Mouse (Mus musculus) stomach, embryonic 14.5 days (tissue): ENCODE results near the gene Tia1. TPM values are rescaled to one million over a fixed set of nuclear protein-coding genes. Genes with fewer than 3 reads are reported as not detected.

Experiments used
- ATAC-seq: fragments of 200-750 bp; cut with Nextera tagmentation; 2 replicates; pipeline ENCODE4 v1.8.0; 2017; ENCODE audit warnings: low read depth, moderate TSS enrichment; ENCODE audit not compliant: insufficient number of reproducible peaks, insufficient read depth, low FRiP score
- H3K27ac ChIP-seq: fragments of 300-500 bp; sonication (generic); 2 replicates; pipeline ENCODE4 v1.5.1; 2014; ENCODE audit warnings: mild to moderate bottlenecking, low read length, moderate library complexity, mixed read lengths
- H3K27me3 ChIP-seq: fragments of 300-500 bp; sonication (generic); 2 replicates; pipeline ENCODE4 v1.6.1; 2014; ENCODE audit warnings: low read length, control low read depth, mixed read lengths; ENCODE audit not compliant: control insufficient read depth, insufficient read depth
- H3K36me3 ChIP-seq: fragments of 300-500 bp; sonication (generic); 2 replicates; pipeline ENCODE4 v1.6.1; 2014; ENCODE audit warnings: mild to moderate bottlenecking, control low read depth, low read length, moderate library complexity, mixed read lengths; ENCODE audit not compliant: control insufficient read depth, insufficient read depth
- H3K4me1 ChIP-seq: fragments of 300-500 bp; sonication (generic); 2 replicates; pipeline ENCODE4 v1.6.1; 2014; ENCODE audit warnings: low read length, control low read depth, mixed read lengths; ENCODE audit not compliant: control insufficient read depth, insufficient read depth
- H3K4me2 ChIP-seq: fragments of 300-500 bp; sonication (generic); replicated peaks from 2 replicates; pipeline ENCODE4 v1.6.1; 2014; ENCODE audit warnings: low read depth, low read length, control low read depth
- H3K4me3 ChIP-seq: fragments of 300-500 bp; sonication (generic); 2 replicates; pipeline ENCODE4 v1.5.1; 2014; ENCODE audit warnings: low read depth, low read length, control low read depth
- H3K9ac ChIP-seq: fragments of 300-500 bp; sonication (generic); replicated peaks from 2 replicates; pipeline ENCODE4 v1.6.1; 2014; ENCODE audit warnings: low read depth, mild to moderate bottlenecking, control low read depth, low read length, moderate library complexity, mixed read lengths
- H3K9me3 ChIP-seq: fragments of 300-500 bp; sonication (generic); 2 replicates; pipeline ENCODE4 v1.6.1; 2016; ENCODE audit warnings: low read depth, low read length, control low read depth; ENCODE audit not compliant: control insufficient read depth
- WGBS: fragments of 180-500 bp; shearing (Covaris S2); extraction: QIAGEN DNeasy Blood & Tissue Kit; methylation state at CpG from one replicate; pipeline ENCODE4 v1.1.7; 2014; 5-methylcytosine and 5-hydroxymethylcytosine counted together
- polyA plus RNA-seq: library from polyadenylated mRNA; unstranded; fragments of >200 nt; fragmentation: Nextera tagmentation; extraction: Ambion mirVana; gene quantifications from 2 replicates; pipeline ENCODE4 v1.2.1, GENCODE M21; 2014

The Tia1 gene
- polyA plus RNA-seq, 1 experiment from 2014 or later = 245 TPM

DNA sequence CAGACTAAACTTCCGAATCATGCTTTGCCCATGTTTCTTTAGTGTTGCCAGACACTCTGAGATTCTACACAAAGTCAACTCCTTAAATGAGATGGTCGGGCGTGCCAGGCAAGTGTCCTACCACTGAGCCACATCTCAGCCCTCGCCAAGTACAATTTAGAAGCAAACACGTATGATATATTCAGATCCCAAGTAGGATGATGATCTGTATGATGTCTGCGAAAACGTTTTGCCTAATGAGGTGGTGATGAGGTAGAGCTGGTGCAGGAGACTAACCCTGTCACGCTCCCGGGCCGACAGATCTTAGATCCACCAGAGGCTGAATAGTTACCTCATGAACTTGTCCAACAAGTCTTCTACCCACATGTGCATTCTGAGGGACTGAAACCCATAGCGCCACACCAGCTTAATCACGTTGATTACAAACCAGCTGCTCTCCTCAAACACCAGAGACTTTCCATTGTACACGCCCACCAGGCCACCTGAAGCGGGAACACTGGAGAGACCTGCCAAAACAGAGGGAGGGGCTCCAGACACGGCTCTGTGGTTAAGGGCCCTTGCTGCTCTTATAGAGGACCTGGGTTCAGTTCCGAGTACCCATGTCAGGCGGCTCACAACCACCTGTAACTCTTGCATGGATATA, 9.8 kb upstream of the Tia1 start:
- ATAC-seq = no peak
- H3K4me1 ChIP-seq = peaks cover 20% of the 10 kb centered on the region; the same call in 1 of the 2 replicates
- H3K9ac ChIP-seq = no peak overlapping the region
- H3K27me3 ChIP-seq = no peaks in the 10 kb centered on the region
- peaks cover 31% of the 10 kb centered on the region for H3K36me3 ChIP-seq
- H3K4me3 ChIP-seq = no peak overlapping the region
- no peaks in the 10 kb centered on the region for H3K9me3 ChIP-seq
- 81% methylated on average over 17 of the region's 17 CpGs for WGBS
- H3K4me2 ChIP-seq = no peak overlapping the region
- H3K27ac ChIP-seq = no peak overlapping the region

DNA sequence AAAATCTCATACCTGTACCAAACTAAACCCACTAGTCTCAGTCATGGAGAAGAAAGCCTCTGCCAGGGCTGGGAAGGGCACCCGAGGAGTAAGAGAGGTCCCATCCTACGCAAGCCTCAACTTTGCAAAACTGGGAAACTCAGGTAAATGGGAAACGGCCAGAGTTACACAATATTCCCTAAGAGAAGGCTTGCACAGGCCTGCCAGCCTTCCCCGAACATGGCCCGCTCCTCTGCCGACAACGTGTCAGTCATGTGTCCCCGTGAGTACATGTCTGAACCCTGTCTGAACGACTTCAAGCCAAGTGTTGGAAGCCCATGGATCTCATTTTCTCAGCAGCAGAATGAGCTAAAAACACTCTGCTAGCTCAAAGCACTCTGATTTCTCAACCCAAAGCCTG, 9.0 kb upstream of the Tia1 start:
- Histone ChIP-seq H3K36me3 (peaks cover 26% of the 10 kb centered on the region), H3K27me3 (no peaks in the 10 kb centered on the region), H3K4me1 (peaks cover 20% of the 10 kb centered on the region; the same call in 1 of the 2 replicates), H3K4me2 (no peak overlapping the region), H3K4me3 (no peak overlapping the region), H3K9me3 (no peaks in the 10 kb centered on the region), H3K9ac (no peak overlapping the region), H3K27ac (no peak overlapping the region)
- WGBS = 91% methylated on average over 9 of the region's 9 CpGs
- no peak for ATAC-seq

- peak overlapping the region; percentile 82 for H3K4me3 ChIP-seq
- peaks cover 18% of the 10 kb centered on the region; the same call in 1 of the 2 replicates for H3K36me3 ChIP-seq
- no peaks in the 10 kb centered on the region for H3K9me3 ChIP-seq
- no peak overlapping the region; the same call in 1 of the 2 replicates for H3K27ac ChIP-seq
- H3K4me1 ChIP-seq = peaks cover 20% of the 10 kb centered on the region; the same call in 1 of the 2 replicates
- no peaks in the 10 kb centered on the region for H3K27me3 ChIP-seq
- ATAC-seq = no peak
- 20% methylated on average over 10 of the region's 10 CpGs for WGBS
- H3K4me2 ChIP-seq = peak overlapping the region; percentile 77
- H3K9ac ChIP-seq = peak overlapping the region; percentile 73
Observed at GRCm38 (mm10) chr6:86395969-86396368, 8.1 kb upstream of the Tia1 start.

GRCm38 (mm10) chr6:86396581-86397256, 7.3 kb upstream of the Tia1 start, which contains the start of gene Pcyox1:
TSS of gene Pcyox1 (minus strand) at chr6:86397154.
- peak; percentile 93 for ATAC-seq
- under 1% methylated on average over 51 of the region's 51 CpGs for WGBS
- Histone ChIP-seq H3K9ac (peak within 1 kb of the TSS; percentile 73), H3K9me3 (no peaks in the 10 kb centered on the region), H3K4me3 (peak within 1 kb of the TSS; percentile 82), H3K36me3 (peaks cover 10% of the 10 kb centered on the region; the same call in 1 of the 2 replicates), H3K4me1 (peaks cover 20% of the 10 kb centered on the region; the same call in 1 of the 2 replicates), H3K27me3 (no peaks in the 10 kb centered on the region), H3K27ac (peak within 1 kb of the TSS; percentile 87), H3K4me2 (peak within 1 kb of the TSS; percentile 77)

DNA sequence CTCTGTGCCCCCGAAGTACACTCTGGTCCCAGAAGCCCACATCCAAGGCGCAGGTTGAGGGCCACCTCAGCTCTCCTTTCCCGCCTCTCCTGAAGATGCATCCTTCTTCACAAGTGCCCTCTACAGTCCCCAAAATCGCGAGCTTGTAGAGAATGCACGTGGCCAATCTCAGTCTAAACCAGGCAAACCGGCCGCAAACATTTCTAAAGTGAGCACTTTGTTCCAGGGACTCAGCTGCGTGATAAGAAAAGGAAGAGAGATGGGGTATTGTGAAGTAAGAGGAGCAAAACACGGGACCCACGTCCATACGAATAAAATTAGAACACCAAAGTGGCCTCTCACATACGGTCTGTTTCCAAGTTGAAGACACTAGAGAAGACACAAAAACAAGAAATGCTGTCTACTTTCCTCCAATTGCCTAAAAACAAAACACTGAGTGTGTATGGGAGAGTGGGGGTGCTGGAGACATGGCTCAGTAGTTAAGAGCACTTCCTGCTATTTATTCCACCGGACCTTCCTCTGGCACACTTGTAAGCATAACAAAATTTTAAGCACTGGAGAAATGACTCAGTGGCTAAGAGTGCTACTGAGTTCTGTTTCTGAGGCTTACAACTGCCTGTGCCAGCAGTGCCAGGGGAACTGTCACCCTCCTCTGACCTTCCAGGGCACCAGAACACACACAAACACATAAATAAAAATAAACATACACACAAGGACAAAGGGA, 6.6 kb upstream of the Tia1 start:
- Histone ChIP-seq H3K9ac (peak overlapping the region; percentile 73), H3K4me3 (peak overlapping the region; percentile 82), H3K4me1 (peaks cover 20% of the 10 kb centered on the region; the same call in 1 of the 2 replicates), H3K27me3 (no peaks in the 10 kb centered on the region), H3K9me3 (no peaks in the 10 kb centered on the region), H3K27ac (peak overlapping the region; percentile 87; the same call in 1 of the 2 replicates), H3K4me2 (peak overlapping the region; percentile 77), H3K36me3 (peaks cover 4% of the 10 kb centered on the region; the same call in 1 of the 2 replicates)
- ATAC-seq = no peak; the same call in 1 of the 2 replicates
- WGBS = 6% methylated on average over 14 of the region's 14 CpGs

DNA sequence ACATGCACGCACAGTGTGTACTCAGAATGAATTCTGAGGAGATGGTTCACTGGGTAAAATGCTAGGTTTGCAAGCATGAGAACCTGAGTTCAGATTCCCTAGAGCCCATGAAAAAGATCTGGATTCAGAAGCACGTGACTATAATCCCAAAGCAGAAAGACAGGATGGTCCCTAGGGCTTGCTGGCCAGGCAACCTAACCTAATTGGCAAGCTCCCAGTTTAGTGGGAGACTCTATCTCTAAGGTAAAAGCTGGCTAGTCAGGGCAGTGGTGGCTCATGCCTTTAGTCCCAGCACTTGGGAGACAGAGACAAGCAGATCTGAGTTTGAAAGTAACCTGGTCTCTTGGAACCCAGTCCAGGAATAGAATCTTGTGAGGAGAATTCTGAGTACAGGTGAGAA, 5.0 kb upstream of the Tia1 start:
- Histone ChIP-seq H3K9ac (no peak overlapping the region), H3K9me3 (no peaks in the 10 kb centered on the region), H3K27me3 (no peaks in the 10 kb centered on the region), H3K4me2 (no peak overlapping the region), H3K36me3 (peaks cover 3% of the 10 kb centered on the region; the same call in 1 of the 2 replicates), H3K4me1 (peaks cover 20% of the 10 kb centered on the region; the same call in 1 of the 2 replicates), H3K27ac (no peak overlapping the region), H3K4me3 (no peak overlapping the region)
- no peak for ATAC-seq
- WGBS = 83% methylated on average over 2 of the region's 2 CpGs

- Histone ChIP-seq H3K4me3 (no peak overlapping the region), H3K9me3 (no peaks in the 10 kb centered on the region), H3K27me3 (no peaks in the 10 kb centered on the region), H3K36me3 (no peaks in the 10 kb centered on the region), H3K4me2 (no peak overlapping the region), H3K4me1 (peaks cover 16% of the 10 kb centered on the region; the same call in 1 of the 2 replicates), H3K9ac (no peak overlapping the region), H3K27ac (no peak overlapping the region)
- no peak for ATAC-seq
- 72% methylated on average over 2 of the region's 2 CpGs for WGBS
Observed at GRCm38 (mm10) chr6:86399995-86400394, 4.0 kb upstream of the Tia1 start.

GRCm38 (mm10) chr6:86400972-86401371, 3.0 kb upstream of the Tia1 start:
- peaks cover 7% of the 10 kb centered on the region; the same call in 1 of the 2 replicates for H3K4me1 ChIP-seq
- H3K27ac ChIP-seq = no peak overlapping the region
- 0 out of 2 replicates have a peak overlapping the region, but pooled peaks have one; percentile 4 for H3K9ac ChIP-seq
- peak; percentile 42; the same call in 1 of the 2 replicates for ATAC-seq
- H3K27me3 ChIP-seq = no peaks in the 10 kb centered on the region
- H3K4me3 ChIP-seq = peak overlapping the region; percentile 17; the same call in 1 of the 2 replicates
- no peaks in the 10 kb centered on the region for H3K9me3 ChIP-seq
- WGBS = 6% methylated on average over 9 of the region's 9 CpGs
- no peaks in the 10 kb centered on the region for H3K36me3 ChIP-seq
- H3K4me2 ChIP-seq = peak overlapping the region; percentile 34
